Mouse (Mus musculus): ENCODE data around the gene Moxd1. TPM values are rescaled to one million over a fixed set of nuclear protein-coding genes. Genes with fewer than 3 reads are reported as not detected.

Moxd1 gene
- polyA plus RNA-seq, 1 experiment from 2014 or later, result 2.6 TPM

DNA sequence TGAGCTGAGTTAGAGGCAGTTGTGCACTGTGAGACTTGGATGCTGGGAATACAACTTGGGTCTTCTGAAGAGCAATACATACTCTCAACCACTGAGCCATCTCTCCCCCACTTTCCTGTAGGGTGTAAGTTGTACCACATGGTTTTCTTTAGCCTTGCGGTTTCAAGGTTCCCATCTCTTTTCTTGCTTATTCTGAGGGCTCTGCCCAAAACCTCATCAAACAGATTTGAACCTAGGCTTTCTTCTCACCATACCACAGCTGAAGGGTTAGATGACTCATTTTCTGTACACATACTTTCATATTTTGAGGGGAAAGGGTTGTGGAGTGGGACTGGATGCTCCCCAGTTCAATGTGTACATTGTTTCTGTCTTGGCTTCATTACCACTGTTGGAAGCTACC is 69.4 kb downstream of the Moxd1 start:
- DNase-seq (ENCODE audit: low spot score), result no peak
- H3K27ac ChIP-seq (ENCODE audit: low read depth, low read length), result no peak overlapping the region
- no peak overlapping the region for H3K4me2 ChIP-seq (ENCODE audit: low read depth, low read length, severe bottlenecking)
- ATAC-seq (replicated peaks; ENCODE audit: low FRiP score), result no peak
- no peaks in the 10 kb centered on the region for H3K9me3 ChIP-seq (ENCODE audit: control insufficient read depth, low read length)
- H3K36me3 ChIP-seq (ENCODE audit: control insufficient read depth, insufficient read depth, low read length), result no peaks in the 10 kb centered on the region
- H3K27me3 ChIP-seq (ENCODE audit: control insufficient read depth, insufficient read depth, low read length), result no peaks in the 10 kb centered on the region
- no peak overlapping the region for H3K9ac ChIP-seq (ENCODE audit: low read length)
- H3K4me3 ChIP-seq (ENCODE audit: low read depth, low read length), result no peak overlapping the region
- H3K4me1 ChIP-seq (replicated peaks; ENCODE audit: control insufficient read depth, insufficient read depth, low read length), result no peaks in the 10 kb centered on the region
- WGBS, result 95% methylated on average over 1 of the region's 1 CpGs

DNA sequence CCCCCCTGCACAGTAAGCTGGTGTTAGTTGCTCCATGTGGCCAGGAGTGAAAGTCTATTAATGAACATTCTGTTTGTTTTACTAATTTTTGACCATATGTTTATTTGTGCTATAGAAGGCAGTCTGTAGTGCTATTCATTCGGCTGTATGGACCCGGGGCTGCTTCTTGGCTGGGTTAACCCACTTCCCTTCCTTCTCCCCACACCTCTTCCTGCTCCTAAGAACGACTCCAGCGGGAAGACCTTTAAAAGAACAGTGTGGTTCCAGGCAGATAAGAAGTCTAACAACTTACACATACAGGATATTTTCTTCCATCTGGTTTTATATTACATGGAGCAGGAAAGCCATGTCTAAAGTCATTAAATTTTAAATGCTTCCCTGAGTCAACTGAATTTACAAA is 73.3 kb downstream of the Moxd1 start:
- no peaks in the 10 kb centered on the region for H3K4me1 ChIP-seq (replicated peaks; ENCODE audit: control insufficient read depth, insufficient read depth, low read length)
- no peak overlapping the region for H3K4me3 ChIP-seq (ENCODE audit: low read depth, low read length)
- DNase-seq (ENCODE audit: low spot score) (no peak), ATAC-seq (replicated peaks; ENCODE audit: low FRiP score) (no peak)
- H3K36me3 ChIP-seq (ENCODE audit: control insufficient read depth, insufficient read depth, low read length), result no peaks in the 10 kb centered on the region
- no peaks in the 10 kb centered on the region for H3K27me3 ChIP-seq (ENCODE audit: control insufficient read depth, insufficient read depth, low read length)
- 78% methylated on average over 4 of the region's 4 CpGs for WGBS
- no peaks in the 10 kb centered on the region for H3K9me3 ChIP-seq (ENCODE audit: control insufficient read depth, low read length)
- H3K27ac ChIP-seq (ENCODE audit: low read depth, low read length), result no peak overlapping the region
- no peak overlapping the region for H3K4me2 ChIP-seq (ENCODE audit: low read depth, low read length, severe bottlenecking)
- no peak overlapping the region for H3K9ac ChIP-seq (ENCODE audit: low read length)

DNA sequence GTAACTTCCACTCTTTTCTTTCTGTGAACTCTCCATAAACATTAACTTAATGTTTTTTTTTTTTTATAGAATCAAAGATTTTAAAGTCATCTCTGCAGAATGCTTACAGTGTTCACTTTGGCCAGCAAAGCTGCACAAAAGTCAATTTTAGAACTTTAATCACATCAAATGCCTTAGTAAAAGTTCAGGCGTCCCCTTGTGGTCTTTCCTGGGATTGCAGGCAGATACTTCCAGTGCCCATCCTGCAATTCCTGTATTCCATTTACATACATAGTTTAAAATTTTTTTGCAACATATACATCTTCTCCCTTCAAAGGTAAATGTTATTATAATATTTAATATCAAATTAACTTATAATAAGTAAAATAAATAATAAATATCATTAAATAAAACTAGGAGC is 74.5 kb downstream of the Moxd1 start:
- no peaks in the 10 kb centered on the region for H3K4me1 ChIP-seq (replicated peaks; ENCODE audit: control insufficient read depth, insufficient read depth, low read length)
- no peaks in the 10 kb centered on the region for H3K36me3 ChIP-seq (ENCODE audit: control insufficient read depth, insufficient read depth, low read length)
- no peaks in the 10 kb centered on the region for H3K27me3 ChIP-seq (ENCODE audit: control insufficient read depth, insufficient read depth, low read length)
- no peak for ATAC-seq (replicated peaks; ENCODE audit: low FRiP score)
- WGBS, result 0% methylated on average over 1 of the region's 1 CpGs
- DNase-seq (ENCODE audit: low spot score), result peak; percentile 71
- H3K27ac ChIP-seq (ENCODE audit: low read depth, low read length), result no peak overlapping the region
- H3K4me3 ChIP-seq (ENCODE audit: low read depth, low read length), result no peak overlapping the region
- no peak overlapping the region for H3K9ac ChIP-seq (ENCODE audit: low read length)
- no peak overlapping the region for H3K4me2 ChIP-seq (ENCODE audit: low read depth, low read length, severe bottlenecking)
- no peaks in the 10 kb centered on the region for H3K9me3 ChIP-seq (ENCODE audit: control insufficient read depth, low read length)

DNA sequence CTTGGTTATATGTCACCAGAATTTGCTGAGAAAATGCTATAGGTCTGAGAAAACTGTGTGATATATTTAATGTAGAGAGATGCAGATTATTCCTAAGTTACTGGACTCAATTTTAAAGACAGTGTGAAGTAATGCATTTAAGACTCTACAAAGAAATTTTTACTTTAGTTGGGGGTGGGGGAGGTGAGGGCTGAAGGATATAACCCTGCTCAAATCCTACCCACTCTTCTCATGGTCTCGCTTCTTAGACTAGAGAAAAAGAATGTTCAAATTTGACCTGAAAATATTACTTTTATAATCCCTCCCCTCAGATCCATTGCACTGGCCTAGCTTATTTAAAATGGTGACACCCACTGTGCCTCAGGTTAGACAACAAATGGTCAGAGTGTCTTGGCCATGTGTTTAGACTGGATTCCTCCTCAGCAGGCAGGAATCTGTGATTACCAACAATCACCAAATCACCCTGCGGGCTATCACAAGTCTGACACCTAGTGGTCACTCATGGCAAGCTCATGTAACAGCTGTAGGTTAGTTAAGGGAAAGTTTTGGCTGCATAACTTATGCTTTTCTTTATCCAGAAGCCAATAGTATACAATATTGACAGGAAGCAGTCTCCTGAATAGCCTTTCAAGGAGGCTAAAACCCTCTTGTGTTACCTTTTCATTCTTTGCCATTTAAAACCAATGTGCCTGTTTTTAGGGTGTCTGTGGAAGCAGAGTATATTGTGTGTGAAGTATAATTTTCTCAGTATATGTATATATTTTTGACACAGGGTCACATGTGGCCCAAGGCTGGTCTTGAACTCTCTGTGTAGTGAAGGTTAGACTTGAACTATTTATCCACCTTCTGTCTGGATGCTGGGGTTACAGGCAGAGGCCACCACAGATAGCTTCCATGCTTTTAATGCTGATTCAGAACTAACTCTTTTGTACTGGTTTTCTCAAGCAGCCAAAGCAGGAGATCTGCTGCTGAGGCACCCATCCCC is 75.2 kb downstream of the Moxd1 start:
- no peaks in the 10 kb centered on the region for H3K9me3 ChIP-seq (ENCODE audit: control insufficient read depth, low read length)
- DNase-seq (ENCODE audit: low spot score) (peak; percentile 77), ATAC-seq (replicated peaks; ENCODE audit: low FRiP score) (peak; percentile 76)
- H3K9ac ChIP-seq (ENCODE audit: low read length), result no peak overlapping the region
- WGBS, result 38% methylated on average over 2 of the region's 2 CpGs
- H3K4me2 ChIP-seq (ENCODE audit: low read depth, low read length, severe bottlenecking), result no peak overlapping the region
- H3K27ac ChIP-seq (ENCODE audit: low read depth, low read length), result no peak overlapping the region
- H3K4me1 ChIP-seq (replicated peaks; ENCODE audit: control insufficient read depth, insufficient read depth, low read length), result no peaks in the 10 kb centered on the region
- no peak overlapping the region for H3K4me3 ChIP-seq (ENCODE audit: low read depth, low read length)
- H3K27me3 ChIP-seq (ENCODE audit: control insufficient read depth, insufficient read depth, low read length), result no peaks in the 10 kb centered on the region
- H3K36me3 ChIP-seq (ENCODE audit: control insufficient read depth, insufficient read depth, low read length), result no peaks in the 10 kb centered on the region

DNA sequence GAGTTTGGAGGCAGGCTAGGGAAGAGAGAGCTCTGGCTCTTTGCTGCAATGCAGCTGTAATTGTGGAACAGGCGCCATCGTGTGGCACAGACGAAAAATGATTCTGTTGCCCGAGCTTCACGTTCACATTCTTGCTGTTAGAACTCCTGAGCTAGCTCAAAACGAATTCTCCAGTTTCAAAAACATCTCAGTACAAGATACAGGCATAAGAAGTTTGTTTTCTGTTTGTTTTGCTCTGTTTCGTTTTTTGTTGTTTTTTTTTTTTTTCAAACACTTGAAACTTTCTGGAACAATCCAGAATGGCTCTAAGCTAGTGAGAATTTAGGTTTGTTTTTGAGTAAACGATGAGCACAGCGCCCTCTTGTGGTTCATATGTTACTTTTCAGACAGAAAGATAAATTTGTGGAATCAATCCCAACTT is 88.9 kb downstream of the Moxd1 start:
- under 1% methylated on average over 9 of the region's 9 CpGs for WGBS
- no peaks in the 10 kb centered on the region for H3K27me3 ChIP-seq (ENCODE audit: control insufficient read depth, insufficient read depth, low read length)
- DNase-seq (ENCODE audit: low spot score) (peak; percentile 76), ATAC-seq (replicated peaks; ENCODE audit: low FRiP score) (no peak)
- H3K9ac ChIP-seq (ENCODE audit: low read length), result no peak overlapping the region
- H3K4me2 ChIP-seq (ENCODE audit: low read depth, low read length, severe bottlenecking), result 0 out of 2 replicates have a peak overlapping the region, but pooled peaks have one; percentile 11
- H3K4me3 ChIP-seq (ENCODE audit: low read depth, low read length), result no peak overlapping the region
- no peaks in the 10 kb centered on the region for H3K9me3 ChIP-seq (ENCODE audit: control insufficient read depth, low read length)
- no peaks in the 10 kb centered on the region for H3K4me1 ChIP-seq (replicated peaks; ENCODE audit: control insufficient read depth, insufficient read depth, low read length)
- H3K27ac ChIP-seq (ENCODE audit: low read depth, low read length), result no peak overlapping the region
- H3K36me3 ChIP-seq (ENCODE audit: control insufficient read depth, insufficient read depth, low read length), result no peaks in the 10 kb centered on the region

DNA sequence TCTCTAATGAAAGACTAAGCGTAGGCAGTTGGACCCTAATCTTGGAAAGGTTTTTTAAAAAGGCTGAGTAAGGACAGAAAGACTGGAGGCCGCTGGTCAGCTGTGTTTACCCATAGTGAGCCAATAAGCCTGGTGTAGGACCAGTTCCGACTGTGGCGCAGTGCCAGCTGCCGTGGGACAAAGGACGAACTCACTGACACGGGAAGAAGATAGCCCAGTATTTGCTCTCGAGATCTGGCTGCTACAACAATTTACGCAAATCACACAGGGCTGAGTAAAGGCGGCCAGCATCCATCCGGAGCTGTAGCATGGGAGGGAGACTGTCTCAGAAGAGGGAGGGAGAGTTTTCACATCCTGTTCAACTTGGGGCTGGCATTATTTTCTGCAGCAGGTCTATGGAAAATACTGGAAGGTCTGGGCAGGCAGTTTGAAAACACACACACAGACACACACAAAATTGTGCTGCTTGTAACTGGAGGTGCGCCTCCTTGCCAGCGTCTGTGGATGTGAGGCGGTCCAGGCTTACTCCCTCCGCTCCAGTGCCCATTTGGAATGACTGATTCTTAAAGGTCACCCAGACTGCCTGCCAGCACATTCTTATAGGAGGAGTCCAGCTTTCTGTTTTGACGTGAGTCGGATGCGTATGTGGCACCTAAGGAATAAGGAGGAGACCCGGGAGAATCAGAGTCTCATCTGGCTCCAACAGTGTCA is 94.0 kb downstream of the Moxd1 start:
- H3K27ac ChIP-seq (ENCODE audit: low read depth, low read length), result no peak overlapping the region
- H3K36me3 ChIP-seq (ENCODE audit: control insufficient read depth, insufficient read depth, low read length), result no peaks in the 10 kb centered on the region
- no peak overlapping the region for H3K4me2 ChIP-seq (ENCODE audit: low read depth, low read length, severe bottlenecking)
- H3K4me1 ChIP-seq (replicated peaks; ENCODE audit: control insufficient read depth, insufficient read depth, low read length), result no peaks in the 10 kb centered on the region
- no peak for ATAC-seq (replicated peaks; ENCODE audit: low FRiP score)
- H3K4me3 ChIP-seq (ENCODE audit: low read depth, low read length), result no peak overlapping the region
- H3K9ac ChIP-seq (ENCODE audit: low read length), result no peak overlapping the region
- H3K9me3 ChIP-seq (ENCODE audit: control insufficient read depth, low read length), result no peaks in the 10 kb centered on the region
- no peak for DNase-seq (ENCODE audit: low spot score)
- H3K27me3 ChIP-seq (ENCODE audit: control insufficient read depth, insufficient read depth, low read length), result no peaks in the 10 kb centered on the region
- 72% methylated on average over 19 of the region's 19 CpGs for WGBS

DNA sequence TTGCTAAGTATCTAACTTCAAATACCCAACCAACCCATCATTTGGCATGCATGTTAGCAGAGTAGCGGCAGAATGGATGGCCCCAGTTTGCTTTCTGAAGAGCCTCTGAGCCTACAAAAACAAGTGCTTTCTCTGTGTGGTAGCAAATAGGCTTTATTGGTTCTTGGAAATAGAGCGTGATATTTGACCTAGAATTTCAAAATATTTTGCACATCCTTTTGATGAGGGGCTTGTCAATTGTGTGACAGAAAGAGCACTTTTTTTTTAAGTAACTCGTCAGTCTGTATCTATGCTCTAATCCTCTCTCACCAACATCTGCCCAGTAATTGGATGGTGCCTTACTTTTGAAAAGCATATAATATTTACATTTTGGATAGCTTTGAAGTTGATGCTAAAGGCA is 97.0 kb downstream of the Moxd1 start:
- H3K4me1 ChIP-seq (replicated peaks; ENCODE audit: control insufficient read depth, insufficient read depth, low read length), result no peaks in the 10 kb centered on the region
- H3K36me3 ChIP-seq (ENCODE audit: control insufficient read depth, insufficient read depth, low read length), result no peaks in the 10 kb centered on the region
- H3K9me3 ChIP-seq (ENCODE audit: control insufficient read depth, low read length), result no peaks in the 10 kb centered on the region
- no peak for ATAC-seq (replicated peaks; ENCODE audit: low FRiP score)
- no peak overlapping the region for H3K4me2 ChIP-seq (ENCODE audit: low read depth, low read length, severe bottlenecking)
- no peak for DNase-seq (ENCODE audit: low spot score)
- no peaks in the 10 kb centered on the region for H3K27me3 ChIP-seq (ENCODE audit: control insufficient read depth, insufficient read depth, low read length)
- H3K27ac ChIP-seq (ENCODE audit: low read depth, low read length), result no peak overlapping the region
- no peak overlapping the region for H3K4me3 ChIP-seq (ENCODE audit: low read depth, low read length)
- no peak overlapping the region for H3K9ac ChIP-seq (ENCODE audit: low read length)
- 87% methylated on average over 3 of the region's 3 CpGs for WGBS

DNA sequence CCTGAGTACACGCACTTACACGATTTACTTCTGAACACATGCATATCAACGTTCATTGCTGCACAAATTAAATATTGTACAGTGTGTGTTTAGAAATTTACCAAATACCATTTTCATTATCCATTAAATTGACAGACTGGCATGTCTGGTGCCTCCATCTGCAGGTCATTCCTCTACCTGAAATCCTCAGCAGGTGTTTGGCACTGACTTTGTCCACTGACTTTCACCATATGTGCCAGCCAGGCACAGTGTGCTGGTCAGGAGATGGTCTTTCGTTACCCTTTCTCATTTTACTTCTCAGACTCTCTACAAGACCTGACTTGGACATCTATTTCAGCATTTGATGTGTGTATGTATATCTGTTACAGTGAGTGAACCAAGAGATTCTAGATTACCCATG is 99.7 kb downstream of the Moxd1 start:
- Histone ChIP-seq H3K27me3 (ENCODE audit: control insufficient read depth, insufficient read depth, low read length) (no peaks in the 10 kb centered on the region), H3K27ac (ENCODE audit: low read depth, low read length) (no peak overlapping the region), H3K9ac (ENCODE audit: low read length) (no peak overlapping the region), H3K4me3 (ENCODE audit: low read depth, low read length) (no peak overlapping the region), H3K36me3 (ENCODE audit: control insufficient read depth, insufficient read depth, low read length) (no peaks in the 10 kb centered on the region), H3K4me1 (replicated peaks; ENCODE audit: control insufficient read depth, insufficient read depth, low read length) (no peaks in the 10 kb centered on the region), H3K9me3 (ENCODE audit: control insufficient read depth, low read length) (no peaks in the 10 kb centered on the region), H3K4me2 (ENCODE audit: low read depth, low read length, severe bottlenecking) (no peak overlapping the region)
- DNase-seq (ENCODE audit: low spot score) (no peak), ATAC-seq (replicated peaks; ENCODE audit: low FRiP score) (no peak)
- 91% methylated on average over 4 of the region's 4 CpGs for WGBS
